Mouse (Mus musculus): Measurements from ENCODE around the gene Vmn1r9. TPM values are rescaled to one million over a fixed set of nuclear protein-coding genes. Genes with fewer than 3 reads are reported as not detected.
"Not testable (repeated sequence)": the region's sequence is repeated elsewhere in the genome, so short reads cannot be mapped to it uniquely, and the experiment has no call there.

Gene Vmn1r9
- not detected in 2 replicates for polyA plus RNA-seq (2014; fragmentation: Nextera tagmentation; extraction: Ambion mirVana)

DNA sequence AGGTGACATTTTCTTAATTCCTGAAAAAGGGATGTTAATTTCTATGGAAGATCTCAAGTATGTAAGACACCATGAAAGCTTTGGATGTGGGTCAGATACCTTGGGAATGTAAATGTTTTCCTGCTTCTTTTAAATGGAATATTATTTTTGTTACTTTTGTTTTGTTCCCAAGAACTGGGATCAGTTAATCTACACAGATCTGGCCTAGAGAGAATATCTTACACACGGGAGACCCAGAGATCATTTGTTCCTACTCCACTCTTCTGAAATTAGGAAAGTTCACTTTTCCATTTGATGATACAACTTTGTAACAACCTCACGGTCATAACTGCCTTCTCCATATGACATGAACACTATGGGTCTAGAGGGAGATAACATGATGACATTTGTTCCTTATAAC lies at the start of gene Vmn1r9:
TSS of gene Vmn1r9 (plus strand) at position 301 of the 400 bp plus-strand sequence.
- no peak within 1 kb of the TSS for H3K9ac ChIP-seq (replicated peaks; ENCODE audit: low read depth, low read length)
- H3K4me1 ChIP-seq (ENCODE audit: control insufficient read depth, insufficient read depth, low read length): no peaks in the 10 kb centered on the region
- H3K27ac ChIP-seq (ENCODE audit: low read depth, low read length): no peak within 1 kb of the TSS
- no peak for ATAC-seq (ENCODE audit: low read depth)
- H3K27me3 ChIP-seq (ENCODE audit: control insufficient read depth, insufficient read depth, low read length): no peaks in the 10 kb centered on the region
- H3K9me3 ChIP-seq (ENCODE audit: control insufficient read depth, low read length): no peaks in the 10 kb centered on the region
- no peaks in the 10 kb centered on the region for H3K36me3 ChIP-seq (ENCODE audit: control insufficient read depth, insufficient read depth, low read length)
- no peak within 1 kb of the TSS for H3K4me3 ChIP-seq (ENCODE audit: low read depth, low read length)
- 92% methylated on average over 2 of the region's 2 CpGs for WGBS
- H3K4me2 ChIP-seq (ENCODE audit: low read depth, low read length): no peak within 1 kb of the TSS

DNA sequence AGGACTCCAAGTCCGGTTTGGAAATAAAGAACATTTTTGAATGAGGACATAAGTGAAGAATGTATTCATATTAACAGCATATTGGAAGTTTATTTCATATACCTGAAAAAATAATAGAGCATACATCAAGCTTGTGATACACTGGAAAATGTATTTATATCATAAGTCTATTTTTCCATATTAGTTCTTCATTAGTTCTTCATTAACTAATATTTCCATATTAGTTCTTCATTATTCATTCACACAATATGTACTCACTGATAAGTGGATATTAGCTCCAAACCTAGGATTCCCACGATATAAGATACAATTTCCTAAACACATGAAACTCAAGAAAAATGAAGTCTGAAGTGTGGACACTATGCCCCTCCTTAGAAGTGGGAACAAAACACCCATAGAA lies 41.4 kb upstream of the Vmn1r9 start, which contains the start of gene Vmn1r7:
TSS of gene Vmn1r7 (minus strand) at position 101 of the 400 bp plus-strand sequence.
- H3K4me3 ChIP-seq (ENCODE audit: low read depth, low read length); H3K36me3 ChIP-seq (ENCODE audit: control insufficient read depth, insufficient read depth, low read length); H3K4me2 ChIP-seq (ENCODE audit: low read depth, low read length); H3K9me3 ChIP-seq (ENCODE audit: control insufficient read depth, low read length); H3K27ac ChIP-seq (ENCODE audit: low read depth, low read length); H3K4me1 ChIP-seq (ENCODE audit: control insufficient read depth, insufficient read depth, low read length); H3K9ac ChIP-seq (replicated peaks; ENCODE audit: low read depth, low read length); H3K27me3 ChIP-seq (ENCODE audit: control insufficient read depth, insufficient read depth, low read length); ATAC-seq (ENCODE audit: low read depth): not testable (repeated sequence)
- 89% methylated on average over 2 of the region's 2 CpGs for WGBS

DNA sequence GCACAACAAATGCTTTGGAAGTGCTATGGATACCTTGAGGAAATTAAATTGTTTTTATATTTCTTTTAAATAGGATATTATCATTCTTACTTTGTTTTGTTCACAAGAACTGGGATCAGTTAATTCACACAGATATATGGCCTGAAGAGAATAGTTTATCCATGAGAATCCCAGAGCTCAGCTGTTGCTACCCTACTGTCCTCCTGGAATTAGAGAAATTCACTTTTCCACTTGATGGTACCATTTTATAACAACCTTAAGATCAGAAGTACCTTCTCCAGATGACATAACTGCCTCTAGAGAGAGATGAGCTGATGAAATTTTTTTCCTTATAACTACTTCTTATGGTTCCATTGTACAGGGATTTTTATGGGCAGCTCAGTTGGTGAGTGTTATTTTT lies 34.6 kb upstream of the Vmn1r9 start, which contains the start of gene Vmn1r8:
TSS of gene Vmn1r8 (plus strand) at position 301 of the 400 bp plus-strand sequence.
- no peak within 1 kb of the TSS for H3K4me3 ChIP-seq (ENCODE audit: low read depth, low read length)
- H3K36me3 ChIP-seq (ENCODE audit: control insufficient read depth, insufficient read depth, low read length): no peaks in the 10 kb centered on the region
- no peaks in the 10 kb centered on the region for H3K4me1 ChIP-seq (ENCODE audit: control insufficient read depth, insufficient read depth, low read length)
- H3K9me3 ChIP-seq (ENCODE audit: control insufficient read depth, low read length): no peaks in the 10 kb centered on the region
- no peak within 1 kb of the TSS for H3K9ac ChIP-seq (replicated peaks; ENCODE audit: low read depth, low read length)
- no peak within 1 kb of the TSS for H3K4me2 ChIP-seq (ENCODE audit: low read depth, low read length)
- no peak for ATAC-seq (ENCODE audit: low read depth)
- no peak within 1 kb of the TSS for H3K27ac ChIP-seq (ENCODE audit: low read depth, low read length)
- no peaks in the 10 kb centered on the region for H3K27me3 ChIP-seq (ENCODE audit: control insufficient read depth, insufficient read depth, low read length)

DNA sequence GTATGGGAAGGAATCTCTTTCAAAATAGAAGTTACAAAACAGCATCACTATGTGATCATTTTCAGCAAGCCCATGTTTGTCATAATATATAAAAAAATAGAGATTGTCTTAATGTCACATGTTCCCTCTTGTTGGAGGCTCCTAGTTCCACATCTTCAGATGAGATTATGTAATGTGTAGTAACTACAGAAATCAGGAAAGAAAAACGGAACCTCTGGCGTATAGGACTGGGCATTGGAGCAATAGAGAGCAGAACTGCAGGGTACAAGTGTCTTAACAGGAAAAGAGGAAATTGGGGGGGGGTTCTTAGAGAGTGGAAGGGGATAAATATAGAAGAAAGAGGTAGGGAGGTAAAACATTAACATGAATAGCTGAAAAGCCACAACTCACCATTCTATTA lies 31.9 kb upstream of the Vmn1r9 start:
- 92% methylated on average over 2 of the region's 2 CpGs for WGBS
- Histone ChIP-seq H3K4me2 (ENCODE audit: low read depth, low read length) (no peak overlapping the region), H3K4me1 (ENCODE audit: control insufficient read depth, insufficient read depth, low read length) (no peaks in the 10 kb centered on the region), H3K4me3 (ENCODE audit: low read depth, low read length) (no peak overlapping the region), H3K9ac (replicated peaks; ENCODE audit: low read depth, low read length) (no peak overlapping the region), H3K27me3 (ENCODE audit: control insufficient read depth, insufficient read depth, low read length) (no peaks in the 10 kb centered on the region), H3K36me3 (ENCODE audit: control insufficient read depth, insufficient read depth, low read length) (no peaks in the 10 kb centered on the region), H3K9me3 (ENCODE audit: control insufficient read depth, low read length) (no peaks in the 10 kb centered on the region), H3K27ac (ENCODE audit: low read depth, low read length) (no peak overlapping the region)
- ATAC-seq (ENCODE audit: low read depth): no peak

DNA sequence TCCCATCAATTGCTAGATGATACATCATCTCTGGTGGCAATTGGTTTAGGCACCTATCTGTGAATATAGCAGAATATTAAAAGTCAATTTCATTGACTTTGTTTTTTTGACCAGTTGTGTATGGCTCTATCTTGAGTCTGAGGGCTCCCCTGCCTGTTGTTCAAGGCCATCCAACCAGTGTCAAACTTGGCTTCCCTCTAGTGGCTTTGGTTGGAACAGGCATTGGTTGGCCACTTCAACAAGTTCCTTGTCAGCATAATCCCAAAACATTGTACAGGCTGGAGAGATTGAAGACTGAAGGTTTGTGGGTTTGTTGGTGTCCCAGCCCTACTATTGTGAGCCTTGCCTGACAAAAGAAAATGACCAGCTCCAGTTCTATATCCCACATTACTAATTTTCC lies 2.9 kb upstream of the Vmn1r9 start:
- H3K9me3 ChIP-seq (ENCODE audit: control insufficient read depth, low read length): no peaks in the 10 kb centered on the region
- H3K4me1 ChIP-seq (ENCODE audit: control insufficient read depth, insufficient read depth, low read length): no peaks in the 10 kb centered on the region
- H3K4me3 ChIP-seq (ENCODE audit: low read depth, low read length): no peak overlapping the region
- H3K27me3 ChIP-seq (ENCODE audit: control insufficient read depth, insufficient read depth, low read length): no peaks in the 10 kb centered on the region
- no peak overlapping the region for H3K4me2 ChIP-seq (ENCODE audit: low read depth, low read length)
- H3K36me3 ChIP-seq (ENCODE audit: control insufficient read depth, insufficient read depth, low read length): no peaks in the 10 kb centered on the region
- no peak overlapping the region for H3K9ac ChIP-seq (replicated peaks; ENCODE audit: low read depth, low read length)
- no peak overlapping the region for H3K27ac ChIP-seq (ENCODE audit: low read depth, low read length)
- ATAC-seq (ENCODE audit: low read depth): no peak

DNA sequence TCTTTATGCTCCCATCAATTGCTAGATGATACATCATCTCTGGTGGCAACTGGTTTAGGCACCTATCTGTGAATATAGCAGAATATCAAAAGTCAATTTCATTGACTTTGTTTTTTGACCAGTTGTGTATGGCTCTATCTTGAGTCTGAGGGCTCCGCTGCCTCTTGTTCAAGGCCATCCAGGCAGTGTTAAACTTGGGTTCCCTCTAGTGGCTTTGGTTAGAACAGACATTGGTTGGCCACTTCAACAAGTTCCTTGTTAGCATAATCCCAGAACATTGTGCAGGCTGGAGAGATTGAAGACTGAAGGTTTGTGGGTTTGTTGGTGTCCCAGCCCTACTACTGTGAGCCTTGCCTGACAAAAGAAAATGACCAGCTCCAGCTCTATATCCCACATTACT lies 39.8 kb downstream of the Vmn1r9 start:
- no peaks in the 10 kb centered on the region for H3K9me3 ChIP-seq (ENCODE audit: control insufficient read depth, low read length)
- no peaks in the 10 kb centered on the region for H3K4me1 ChIP-seq (ENCODE audit: control insufficient read depth, insufficient read depth, low read length)
- ATAC-seq (ENCODE audit: low read depth): no peak
- H3K4me2 ChIP-seq (ENCODE audit: low read depth, low read length): no peak overlapping the region
- 67% methylated on average over 1 of the region's 1 CpGs for whole genome bisulfite sequencing
- H3K4me3 ChIP-seq (ENCODE audit: low read depth, low read length): no peak overlapping the region
- H3K36me3 ChIP-seq (ENCODE audit: control insufficient read depth, insufficient read depth, low read length): no peaks in the 10 kb centered on the region
- H3K9ac ChIP-seq (replicated peaks; ENCODE audit: low read depth, low read length): no peak overlapping the region
- no peak overlapping the region for H3K27ac ChIP-seq (ENCODE audit: low read depth, low read length)
- no peaks in the 10 kb centered on the region for H3K27me3 ChIP-seq (ENCODE audit: control insufficient read depth, insufficient read depth, low read length)

DNA sequence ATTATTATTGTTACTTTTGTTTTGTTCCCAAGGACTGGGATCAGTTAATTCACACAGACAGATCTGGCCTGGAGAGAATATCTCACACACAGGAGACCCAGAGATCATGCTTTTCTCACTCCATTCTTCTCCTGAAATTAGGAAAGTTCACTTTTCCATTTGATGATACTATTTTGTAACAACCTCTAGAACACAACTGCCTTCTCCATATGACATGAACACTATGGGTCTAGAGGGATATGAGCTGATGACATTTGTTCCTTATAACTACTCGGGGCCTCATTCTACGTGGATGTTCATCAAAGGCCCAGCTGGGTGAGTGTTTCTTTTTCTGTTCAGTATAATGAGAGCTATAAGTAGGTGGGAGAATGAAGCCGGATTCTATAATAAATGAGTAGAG lies 42.6 kb downstream of the Vmn1r9 start, which contains the start of gene Vmn1r10:
TSS of gene Vmn1r10 (plus strand) at position 301 of the 400 bp plus-strand sequence.
- Histone ChIP-seq H3K4me1 (ENCODE audit: control insufficient read depth, insufficient read depth, low read length) (no peaks in the 10 kb centered on the region), H3K4me3 (ENCODE audit: low read depth, low read length) (no peak within 1 kb of the TSS), H3K9ac (replicated peaks; ENCODE audit: low read depth, low read length) (no peak within 1 kb of the TSS), H3K27ac (ENCODE audit: low read depth, low read length) (no peak within 1 kb of the TSS), H3K4me2 (ENCODE audit: low read depth, low read length) (no peak within 1 kb of the TSS), H3K9me3 (ENCODE audit: control insufficient read depth, low read length) (no peaks in the 10 kb centered on the region), H3K27me3 (ENCODE audit: control insufficient read depth, insufficient read depth, low read length) (no peaks in the 10 kb centered on the region), H3K36me3 (ENCODE audit: control insufficient read depth, insufficient read depth, low read length) (no peaks in the 10 kb centered on the region)
- no peak for ATAC-seq (ENCODE audit: low read depth)
- 81% methylated on average over 3 of the region's 3 CpGs for WGBS

Other genes starting within 250 kb of the Vmn1r9 start
- 20.2 and 47.5 TPM in 2 replicates for gene Fkbp9, start 234.7 kb upstream of the Vmn1r9 start, polyA plus RNA-seq (2014; fragmentation: Nextera tagmentation; extraction: Ambion mirVana)
- 169 and 180 TPM in 2 replicates for gene Nt5c3, start 142.9 kb upstream of the Vmn1r9 start, polyA plus RNA-seq (2014; fragmentation: Nextera tagmentation; extraction: Ambion mirVana)
- gene Vmn1r4, start 142.8 kb upstream of the Vmn1r9 start, polyA plus RNA-seq (2014; fragmentation: Nextera tagmentation; extraction: Ambion mirVana): 0.64 and 0.93 TPM in 2 replicates
- gene Vmn1r5, start 96.5 kb upstream of the Vmn1r9 start, polyA plus RNA-seq (2014; fragmentation: Nextera tagmentation; extraction: Ambion mirVana): not detected in 2 replicates
- gene Vmn1r6, start 69.5 kb upstream of the Vmn1r9 start, polyA plus RNA-seq (2014; fragmentation: Nextera tagmentation; extraction: Ambion mirVana): not detected in 2 replicates
- not detected in 2 replicates for gene Vmn1r7, start 41.5 kb upstream of the Vmn1r9 start, polyA plus RNA-seq (2014; fragmentation: Nextera tagmentation; extraction: Ambion mirVana)
- not detected in 2 replicates for gene Vmn1r8, start 34.5 kb upstream of the Vmn1r9 start, polyA plus RNA-seq (2014; fragmentation: Nextera tagmentation; extraction: Ambion mirVana)
- not detected in 2 replicates for gene Vmn1r10, start 42.7 kb downstream of the Vmn1r9 start, polyA plus RNA-seq (2014; fragmentation: Nextera tagmentation; extraction: Ambion mirVana)
- not detected in 2 replicates for gene Vmn1r11, start 66.7 kb downstream of the Vmn1r9 start, polyA plus RNA-seq (2014; fragmentation: Nextera tagmentation; extraction: Ambion mirVana)
- gene Vmn1r12, start 90.1 kb downstream of the Vmn1r9 start, polyA plus RNA-seq (2014; fragmentation: Nextera tagmentation; extraction: Ambion mirVana): not detected in 2 replicates
- gene Vmn1r13, start 136.5 kb downstream of the Vmn1r9 start, polyA plus RNA-seq (2014; fragmentation: Nextera tagmentation; extraction: Ambion mirVana): not detected in 2 replicates
- gene Vmn1r14, start 164.9 kb downstream of the Vmn1r9 start, polyA plus RNA-seq (2014; fragmentation: Nextera tagmentation; extraction: Ambion mirVana): not detected in 2 replicates
- gene Vmn1r15, start 191.2 kb downstream of the Vmn1r9 start, polyA plus RNA-seq (2014; fragmentation: Nextera tagmentation; extraction: Ambion mirVana): not detected in 2 replicates